Comparison of ENCODE assay signal across 1 mouse cellular context in genomic region chr5:34573268-34574221, GRCm38 (mm10).
A peak's percentile ranks its signal among the peaks of the same experiment; 100 is the strongest.
TF ChIP-seq lines count a peak whose summit lies in the region.

Add1 (plus strand) TSS chr5:34573664.

TF ChIP-seq in MEL, 35 proteins besides CTCF, POLR2A, EP300 and RAD21 (continued from another document):
- TF ChIP-seq MAZ (IDR thresholded peaks at IDR 0.05; ENCODE audit: low read depth, low read length) (peak; percentile 100), MYC (IDR thresholded peaks at IDR 0.05; ENCODE audit: low read depth, low read length) (peak; percentile 55; the same call in 1 of the 2 replicates)
